Mouse (Mus musculus): ENCODE data around the gene Xirp1. TPM values are rescaled to one million over a fixed set of nuclear protein-coding genes. Genes with fewer than 3 reads are reported as not detected.
A peak's percentile ranks its signal among the peaks of the same experiment; 100 is the strongest.

Xirp1 gene
- polyA plus RNA-seq, 1 experiment from 2014 or later = 0.22 TPM

GRCm38 (mm10) chr9:119982956-119983551 is 40.3 kb downstream of the Xirp1 start:
- peak overlapping the region; percentile 77 for H3K9ac ChIP-seq (replicated peaks; ENCODE audit: low read length)
- no peaks in the 10 kb centered on the region for H3K36me3 ChIP-seq (ENCODE audit: insufficient read depth, low read length)
- peak overlapping the region; percentile 99 for H3K4me2 ChIP-seq (replicated peaks; ENCODE audit: low read depth, low read length)
- no peaks in the 10 kb centered on the region for H3K9me3 ChIP-seq (ENCODE audit: low read length)
- H3K27me3 ChIP-seq (ENCODE audit: insufficient read depth, low read length) = no peaks in the 10 kb centered on the region
- 0% methylated on average over 41 of the region's 48 CpGs for WGBS
- ATAC-seq (ENCODE audit: low FRiP score, low TSS enrichment) = peak; percentile 2; the same call in 1 of the 2 replicates
- peaks cover 48% of the 10 kb centered on the region for H3K4me1 ChIP-seq (ENCODE audit: insufficient read depth, low read length)
- peak overlapping the region; percentile 98 for H3K27ac ChIP-seq (ENCODE audit: low read length)
- H3K4me3 ChIP-seq (ENCODE audit: low read length) = peak overlapping the region; percentile 80

- H3K4me2 ChIP-seq (replicated peaks; ENCODE audit: low read depth, low read length) = peak overlapping the region; percentile 99
- WGBS = 2% methylated on average over 11 of the region's 11 CpGs
- H3K9ac ChIP-seq (replicated peaks; ENCODE audit: low read length) = peak overlapping the region; percentile 77
- no peaks in the 10 kb centered on the region for H3K27me3 ChIP-seq (ENCODE audit: insufficient read depth, low read length)
- H3K27ac ChIP-seq (ENCODE audit: low read length) = peak overlapping the region; percentile 98
- H3K4me1 ChIP-seq (ENCODE audit: insufficient read depth, low read length) = peaks cover 56% of the 10 kb centered on the region
- no peaks in the 10 kb centered on the region for H3K9me3 ChIP-seq (ENCODE audit: low read length)
- H3K4me3 ChIP-seq (ENCODE audit: low read length) = peak overlapping the region; percentile 80
- peak; percentile 28 for ATAC-seq (ENCODE audit: low FRiP score, low TSS enrichment)
- no peaks in the 10 kb centered on the region for H3K36me3 ChIP-seq (ENCODE audit: insufficient read depth, low read length)
These were observed 41.1 kb downstream of the Xirp1 start for GRCm38 (mm10) chr9:119982241-119982811.

- peak overlapping the region; percentile 98 for H3K27ac ChIP-seq (ENCODE audit: low read length)
- ATAC-seq (ENCODE audit: low FRiP score, low TSS enrichment) = peak; percentile 30
- H3K4me1 ChIP-seq (ENCODE audit: insufficient read depth, low read length) = peaks cover 64% of the 10 kb centered on the region
- 1% methylated on average over 16 of the region's 16 CpGs for WGBS
- H3K4me2 ChIP-seq (replicated peaks; ENCODE audit: low read depth, low read length) = peak overlapping the region; percentile 99
- no peaks in the 10 kb centered on the region for H3K27me3 ChIP-seq (ENCODE audit: insufficient read depth, low read length)
- peak overlapping the region; percentile 80 for H3K4me3 ChIP-seq (ENCODE audit: low read length)
- H3K9ac ChIP-seq (replicated peaks; ENCODE audit: low read length) = peak overlapping the region; percentile 77
- H3K9me3 ChIP-seq (ENCODE audit: low read length) = no peaks in the 10 kb centered on the region
- no peaks in the 10 kb centered on the region for H3K36me3 ChIP-seq (ENCODE audit: insufficient read depth, low read length)
These were observed 41.9 kb downstream of the Xirp1 start for GRCm38 (mm10) chr9:119981183-119982179.

- H3K4me1 ChIP-seq (ENCODE audit: insufficient read depth, low read length) = peaks cover 67% of the 10 kb centered on the region
- H3K4me2 ChIP-seq (replicated peaks; ENCODE audit: low read depth, low read length) = peak overlapping the region; percentile 99
- H3K9me3 ChIP-seq (ENCODE audit: low read length) = no peaks in the 10 kb centered on the region
- H3K27ac ChIP-seq (ENCODE audit: low read length) = peak overlapping the region; percentile 98
- no peaks in the 10 kb centered on the region for H3K27me3 ChIP-seq (ENCODE audit: insufficient read depth, low read length)
- ATAC-seq (ENCODE audit: low FRiP score, low TSS enrichment) = no peak
- WGBS = 11% methylated on average over 4 of the region's 4 CpGs
- peak overlapping the region; percentile 77 for H3K9ac ChIP-seq (replicated peaks; ENCODE audit: low read length)
- peak overlapping the region; percentile 80 for H3K4me3 ChIP-seq (ENCODE audit: low read length)
- no peaks in the 10 kb centered on the region for H3K36me3 ChIP-seq (ENCODE audit: insufficient read depth, low read length)
These were observed 42.6 kb downstream of the Xirp1 start for GRCm38 (mm10) chr9:119980770-119981182.

GRCm38 (mm10) chr9:119979749-119980148 is 43.6 kb downstream of the Xirp1 start:
- no peak for ATAC-seq (ENCODE audit: low FRiP score, low TSS enrichment)
- H3K9me3 ChIP-seq (ENCODE audit: low read length) = no peaks in the 10 kb centered on the region

GRCm38 (mm10) chr9:119978811-119979441 is 44.5 kb downstream of the Xirp1 start:
- H3K4me1 ChIP-seq (ENCODE audit: insufficient read depth, low read length) = peaks cover 57% of the 10 kb centered on the region
- no peak overlapping the region for H3K4me3 ChIP-seq (ENCODE audit: low read length)
- peak overlapping the region; percentile 58; the same call in 1 of the 2 replicates for H3K9ac ChIP-seq (replicated peaks; ENCODE audit: low read length)
- no peaks in the 10 kb centered on the region for H3K27me3 ChIP-seq (ENCODE audit: insufficient read depth, low read length)
- no peak for ATAC-seq (ENCODE audit: low FRiP score, low TSS enrichment)
- 79% methylated on average over 6 of the region's 6 CpGs for WGBS
- H3K36me3 ChIP-seq (ENCODE audit: insufficient read depth, low read length) = peaks cover 7% of the 10 kb centered on the region
- no peak overlapping the region for H3K4me2 ChIP-seq (replicated peaks; ENCODE audit: low read depth, low read length)
- H3K9me3 ChIP-seq (ENCODE audit: low read length) = no peaks in the 10 kb centered on the region
- no peak overlapping the region for H3K27ac ChIP-seq (ENCODE audit: low read length)

More at GRCm38 (mm10) chr9:119979749-119980148, 43.6 kb downstream of the Xirp1 start:
- no peaks in the 10 kb centered on the region for H3K27me3 ChIP-seq (ENCODE audit: insufficient read depth, low read length)
- no peak overlapping the region for H3K27ac ChIP-seq (ENCODE audit: low read length)
- peaks cover 66% of the 10 kb centered on the region for H3K4me1 ChIP-seq (ENCODE audit: insufficient read depth, low read length)
- WGBS = 75% methylated on average over 2 of the region's 2 CpGs
- no peaks in the 10 kb centered on the region for H3K36me3 ChIP-seq (ENCODE audit: insufficient read depth, low read length)
- H3K4me3 ChIP-seq (ENCODE audit: low read length) = no peak overlapping the region
- no peak overlapping the region for H3K9ac ChIP-seq (replicated peaks; ENCODE audit: low read length)
- no peak overlapping the region for H3K4me2 ChIP-seq (replicated peaks; ENCODE audit: low read depth, low read length)

GRCm38 (mm10) chr9:119978151-119978810 is 45.1 kb downstream of the Xirp1 start:
- peak overlapping the region; percentile 84 for H3K27ac ChIP-seq (ENCODE audit: low read length)
- WGBS = 32% methylated on average over 9 of the region's 9 CpGs

GRCm38 (mm10) chr9:119977557-119978060 is 45.8 kb downstream of the Xirp1 start:
- H3K4me2 ChIP-seq (replicated peaks; ENCODE audit: low read depth, low read length) = peak overlapping the region; percentile 37
- 0 out of 2 replicates have a peak overlapping the region, but pooled peaks have one; percentile 10 for H3K4me3 ChIP-seq (ENCODE audit: low read length)
- H3K4me1 ChIP-seq (ENCODE audit: insufficient read depth, low read length) = peaks cover 52% of the 10 kb centered on the region
- peaks cover 20% of the 10 kb centered on the region for H3K36me3 ChIP-seq (ENCODE audit: insufficient read depth, low read length)
- no peaks in the 10 kb centered on the region for H3K27me3 ChIP-seq (ENCODE audit: insufficient read depth, low read length)
- H3K9ac ChIP-seq (replicated peaks; ENCODE audit: low read length) = peak overlapping the region; percentile 58
- ATAC-seq (ENCODE audit: low FRiP score, low TSS enrichment) = no peak
- 22% methylated on average over 5 of the region's 5 CpGs for WGBS
- peak overlapping the region; percentile 84 for H3K27ac ChIP-seq (ENCODE audit: low read length)
- no peaks in the 10 kb centered on the region for H3K9me3 ChIP-seq (ENCODE audit: low read length)

More at GRCm38 (mm10) chr9:119978151-119978810, 45.1 kb downstream of the Xirp1 start:
- no peaks in the 10 kb centered on the region for H3K27me3 ChIP-seq (ENCODE audit: insufficient read depth, low read length)
- H3K4me3 ChIP-seq (ENCODE audit: low read length) = 0 out of 2 replicates have a peak overlapping the region, but pooled peaks have one; percentile 10
- H3K9ac ChIP-seq (replicated peaks; ENCODE audit: low read length) = peak overlapping the region; percentile 58
- H3K4me1 ChIP-seq (ENCODE audit: insufficient read depth, low read length) = peaks cover 57% of the 10 kb centered on the region
- peak overlapping the region; percentile 37 for H3K4me2 ChIP-seq (replicated peaks; ENCODE audit: low read depth, low read length)
- H3K36me3 ChIP-seq (ENCODE audit: insufficient read depth, low read length) = peaks cover 13% of the 10 kb centered on the region
- H3K9me3 ChIP-seq (ENCODE audit: low read length) = no peaks in the 10 kb centered on the region
- no peak; the same call in 1 of the 2 replicates for ATAC-seq (ENCODE audit: low FRiP score, low TSS enrichment)

All from kidney, embryonic 16.5 days (tissue).